Mouse (Mus musculus) liver, embryonic 14.5 days (tissue): ENCODE measurements around the gene 1700037H04Rik.

ENCODE experiments used
- CTCF ChIP-seq: IDR thresholded peaks from 2 replicates; pipeline ENCODE4 v1.5.1; 2016; ENCODE audit warnings: antibody characterized with exemption, low read depth, control low read depth
- EP300 ChIP-seq: IDR thresholded peaks from 2 replicates; pipeline ENCODE4 v1.6.1; 2016; ENCODE audit warnings: antibody characterized with exemption, low read depth

DNA sequence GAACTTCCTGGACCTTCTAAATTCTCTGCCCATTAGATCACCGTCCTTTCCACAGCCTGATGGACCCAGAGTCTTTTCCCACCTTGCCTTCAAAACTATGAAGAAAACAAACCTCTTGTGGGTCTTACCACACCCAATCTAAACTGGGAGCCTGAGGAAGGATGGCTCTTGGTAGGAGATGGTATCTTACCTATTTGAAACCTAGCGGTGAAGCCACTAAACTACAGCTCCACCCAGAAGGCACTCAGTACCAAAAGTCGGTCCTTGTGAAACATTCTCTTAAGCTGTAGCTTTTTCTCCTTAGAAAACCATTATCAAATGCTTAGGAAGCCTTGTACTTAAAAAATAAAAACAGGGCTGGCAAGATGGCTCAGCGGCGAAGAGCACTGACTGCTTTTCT lies 28.4 kb upstream of the 1700037H04Rik start:
- TF ChIP-seq CTCF (peak; percentile 70), EP300 (peak; percentile 42; the same call in 1 of the 2 replicates)
